Mouse (Mus musculus) heart, postnatal 0 days (tissue): ENCODE data around the gene Rex1bd.

Source experiments
- CTCF ChIP-seq: IDR thresholded peaks from 2 replicates; pipeline ENCODE4 v1.5.1; 2016; ENCODE audit warnings: antibody characterized with exemption, control low read depth, low read depth
- EP300 ChIP-seq: IDR thresholded peaks from 2 replicates; pipeline ENCODE4 v1.6.1; 2016; ENCODE audit warnings: antibody characterized with exemption, low read depth

GRCm38 (mm10) chr8:70512253-70512903 lies 5.8 kb upstream of the Rex1bd start:
- no peak for TF ChIP-seq CTCF
- no peak for TF ChIP-seq EP300
